Mouse (Mus musculus) activated CD4-positive, CD25-positive, alpha-beta regulatory T cell (primary cell): Measurements from ENCODE around the gene Ttc4. TPM values are rescaled to one million over a fixed set of nuclear protein-coding genes. Genes with fewer than 3 reads are reported as not detected.

Experiments
- polyA plus RNA-seq, 2 experiments: library from polyadenylated mRNA; unstranded; fragments of 100-300 nt; shearing (Covaris generic); gene quantifications; one replicate each; pipeline ENCODE4 v1.2.1; 2017

Gene Ttc4
- 10 to 100 TPM; 53.5 to 59.4 TPM for polyA plus RNA-seq

GRCm38 (mm10) chr4:106678442-106679118, at the start of gene Ttc4:
Ttc4 (minus strand) TSS chr4:106678944.

DNA sequence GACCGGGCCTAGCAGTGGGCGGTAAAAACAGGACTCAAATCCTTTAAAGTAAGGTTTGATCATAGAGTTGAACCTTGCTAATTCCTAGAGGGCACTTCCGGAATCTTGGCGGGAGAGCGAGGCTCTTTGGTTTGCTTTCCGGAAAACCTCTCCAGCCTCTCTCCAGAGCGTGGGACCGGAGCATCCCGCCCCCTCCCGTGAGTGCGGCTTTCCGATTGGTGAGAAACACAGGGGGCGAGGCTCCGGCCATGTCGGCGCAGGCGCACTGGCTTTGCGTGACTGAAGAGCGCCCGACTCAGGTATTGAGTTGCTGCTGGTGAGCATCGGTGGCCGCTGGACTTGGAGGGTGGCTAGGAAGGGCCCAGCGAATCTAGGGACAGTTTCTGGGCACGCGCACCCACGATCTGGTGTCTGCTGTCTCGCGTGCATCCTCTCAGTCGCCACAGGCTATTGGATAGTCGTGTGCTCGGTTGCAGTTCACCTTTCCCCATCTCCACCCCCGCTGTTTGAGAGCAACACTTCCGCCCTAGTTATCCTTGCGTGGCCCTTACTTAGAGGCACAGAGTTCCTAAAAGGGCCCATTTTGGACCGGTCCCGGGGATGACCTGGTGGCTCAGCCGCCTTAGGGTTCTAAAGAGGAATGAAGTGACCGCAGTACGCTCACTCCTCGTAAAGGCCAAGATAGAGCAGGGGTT, 27.8 kb downstream of the Ttc4 start, which contains the start of gene Pars2:
Gene Pars2, plus strand, starts transcription at position 237 of the 695 bp plus-strand sequence.

DNA sequence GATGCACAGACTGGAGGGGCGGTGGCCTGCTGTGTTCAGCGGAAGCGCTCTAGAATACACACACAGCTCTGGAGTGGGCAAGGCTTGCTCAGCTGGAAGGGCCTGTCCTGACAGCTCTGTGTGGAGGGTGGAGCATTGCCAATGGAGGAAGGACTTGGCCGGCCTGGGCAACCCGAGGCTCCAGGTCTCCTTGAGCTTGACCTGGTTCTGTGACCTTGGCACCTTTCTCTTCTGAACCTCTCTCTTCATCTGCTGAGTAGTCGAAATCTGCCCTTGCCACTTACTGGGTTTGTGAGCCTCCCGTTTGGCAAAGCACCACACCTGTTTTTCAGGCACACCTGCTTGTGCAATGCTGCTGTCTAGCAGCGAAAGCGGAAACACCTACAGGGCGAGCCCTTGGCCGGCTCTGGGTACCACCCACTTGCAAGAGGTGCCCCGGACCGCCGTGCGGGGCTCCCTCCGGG, 56.7 kb downstream of the Ttc4 start, which contains the start of gene Ttc22:
Gene Ttc22, plus strand, starts transcription at position 403 of the 464 bp plus-strand sequence.

GRCm38 (mm10) chr4:106617056-106617455, 61.7 kb downstream of the Ttc4 start, which contains the start of gene Lexm:
Lexm (minus strand) TSS chr4:106617241.

Other genes with a start within 250 kb of the Ttc4 start
- under 1 TPM in 1 of 2 experiments, not detected in 1; 0.11 TPM for gene Pcsk9, start 214.6 kb downstream of the Ttc4 start, polyA plus RNA-seq
- not detected for gene Bsnd, start 186.7 kb downstream of the Ttc4 start, polyA plus RNA-seq
- 1 to 10 TPM; 1.1 to 3.1 TPM for gene Dhcr24, start 117.9 kb downstream of the Ttc4 start, polyA plus RNA-seq
- gene Lexm, start 61.7 kb downstream of the Ttc4 start, polyA plus RNA-seq: under 1 TPM in 1 of 2 experiments, not detected in 1; 0.11 TPM
- gene Ttc22, start 56.5 kb downstream of the Ttc4 start, polyA plus RNA-seq: under 1 TPM in 1 of 2 experiments, not detected in 1; 0.09 TPM
- gene Pars2, start 27.9 kb downstream of the Ttc4 start, polyA plus RNA-seq: 10 to 100 TPM in 1 of 2 experiments, 1 to 10 TPM in 1; 9.9 to 10.8 TPM
- gene Mroh7, start 52.0 kb upstream of the Ttc4 start, polyA plus RNA-seq: not detected
- not detected for gene Fam151a, start 54.9 kb upstream of the Ttc4 start, polyA plus RNA-seq
- 10 to 100 TPM in 1 of 2 experiments, 1 to 10 TPM in 1; 4.0 to 18.2 TPM for gene Acot11, start 126.1 kb upstream of the Ttc4 start, polyA plus RNA-seq
- gene Ssbp3, start 231.8 kb upstream of the Ttc4 start, polyA plus RNA-seq: 100 to 1,000 TPM in 1 of 2 experiments, 10 to 100 TPM in 1; 63.9 to 112 TPM